Mouse (Mus musculus): Measurements from ENCODE around the gene Irs1.

- TF ChIP-seq CTCF (IDR thresholded peaks at IDR 0.05; ENCODE audit: low read depth) (no peak), EP300 (IDR thresholded peaks at IDR 0.05; ENCODE audit: low read depth) (no peak)
Measured at GRCm38 (mm10) chr1:82282992-82283611, 8.1 kb downstream of the Irs1 start.
